Mouse (Mus musculus) lung, postnatal 0 days (tissue): ENCODE measurements at regions not wholly inside any gene's neighbourhood (a gene's known extent, or its start where the extent isn't known, plus 50 kb on each side); places are given as distances from the start of the nearest gene placed in this dataset.

Experiments
- CTCF ChIP-seq: IDR thresholded peaks from 2 replicates; pipeline ENCODE4 v1.5.1; 2016; ENCODE audit warnings: antibody characterized with exemption, mild to moderate bottlenecking
- EP300 ChIP-seq: IDR thresholded peaks from 2 replicates; pipeline ENCODE4 v1.6.1; 2016; ENCODE audit warnings: antibody characterized with exemption, mild to moderate bottlenecking, control low read depth

DNA sequence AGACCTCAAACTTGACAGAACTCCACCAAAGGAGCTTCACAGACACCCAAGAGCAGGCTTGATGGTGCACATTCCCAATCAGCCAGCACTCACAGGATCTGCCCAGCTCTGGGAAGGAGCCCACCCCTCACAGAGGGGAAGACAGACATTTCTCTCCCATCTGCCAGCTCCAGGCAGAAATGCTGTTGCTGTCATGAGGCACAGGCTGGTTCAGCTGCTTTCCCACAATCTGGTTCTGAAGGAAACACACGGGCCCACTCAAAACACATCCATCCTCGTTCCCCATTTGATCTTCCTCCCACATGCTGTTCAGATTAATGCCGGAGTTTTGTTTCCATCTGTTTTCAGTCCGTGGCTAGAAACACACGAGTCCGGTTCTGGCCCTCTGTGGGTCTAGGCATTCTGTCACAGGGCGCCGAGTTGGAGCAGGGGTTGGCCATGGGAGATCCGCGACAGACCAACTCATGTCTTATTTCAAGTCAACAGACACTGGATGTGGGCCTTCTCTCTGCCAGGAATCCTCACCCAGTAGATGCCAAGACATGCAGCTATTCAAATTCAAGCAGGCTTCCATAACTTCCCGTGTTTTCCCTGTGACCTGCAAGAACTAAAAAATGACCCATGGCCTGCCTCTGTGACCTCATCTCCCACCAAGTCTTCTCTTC is 89.9 kb upstream of the Tspan2 start:
- TF ChIP-seq CTCF: no peak
- TF ChIP-seq EP300: no peak
